In genomic region chr12:17085209-17085574, GRCm38 (mm10) we compare ENCODE assay signal across 23 mouse cellular contexts.
DNase-seq lines count a peak whose midpoint lies in the region; ATAC-seq lines count a peak whose summit lies in the region.
"Had no signal": no experiment of that assay in that cellular context is flagged by ENCODE, and none has a peak within 500 bp of the region (broad histone marks: within the 10 kb centered on the region; RNA-seq: fewer than 3 reads in every experiment).

No protein-coding gene starts in this region.

- no peak for DNase-seq in heart, embryonic 10.5 days (ENCODE audit: low spot score)
- DNase-seq in heart, postnatal 4 days, result no peak
- DNase-seq in CD4-positive, CD25-positive, alpha-beta regulatory T cell, adult 2 months (ENCODE audit: low read depth, low spot score), result peak; percentile 34
- DNase-seq in adrenal gland, postnatal 36 days, result peak; percentile 19 to 37
- DNase-seq in natural killer cell, adult 2 months (ENCODE audit: low spot score in 2 of 2), result peak; percentile 0 to 2
- no peak for DNase-seq in gastrocnemius, adult 18-20 months (ENCODE audit: low spot score)
- DNase-seq: cerebellum, adult 8-10 months; cerebellum, postnatal 36 days; gastrocnemius, postnatal 14 days; heart, adult 11 months; heart, postnatal 10 days; kidney, adult 18-20 months; kidney, postnatal 25 days; liver, embryonic 13.5 days; lung, adult 2 months; lung, postnatal 14 days; retina, postnatal 1 day; right cerebral cortex, postnatal 4 days had no signal

- H3K9ac ChIP-seq in midbrain, embryonic 13.5 days (replicated peaks), result no peak overlapping the region
- H3K9ac ChIP-seq: heart, embryonic 12.5 days; liver, embryonic 13.5 days; midbrain, embryonic 12.5 days; neural tube, embryonic 12.5 days had no signal

- H3K9me3 ChIP-seq in heart, embryonic 10.5 days, result no peaks in the 10 kb centered on the region
- H3K9me3 ChIP-seq in midbrain, embryonic 13.5 days, result no peaks in the 10 kb centered on the region
- H3K9me3 ChIP-seq: heart, embryonic 12.5 days; liver, embryonic 13.5 days; midbrain, embryonic 12.5 days; neural tube, embryonic 12.5 days had no signal

- no peaks in the 10 kb centered on the region for H3K36me3 ChIP-seq in heart, embryonic 10.5 days
- H3K36me3 ChIP-seq in midbrain, embryonic 13.5 days, result no peaks in the 10 kb centered on the region
- H3K36me3 ChIP-seq: heart, embryonic 12.5 days; liver, embryonic 13.5 days; midbrain, embryonic 12.5 days; neural tube, embryonic 12.5 days had no signal

- no peak for ATAC-seq in midbrain, embryonic 13.5 days
- ATAC-seq: forebrain, embryonic 14.5 days had no signal

- H3K4me2 ChIP-seq in midbrain, embryonic 13.5 days (replicated peaks), result no peak overlapping the region
- H3K4me2 ChIP-seq: heart, embryonic 12.5 days; liver, embryonic 13.5 days; midbrain, embryonic 12.5 days; neural tube, embryonic 12.5 days had no signal

- WGBS in heart, embryonic 10.5 days, result 64% methylated on average over 5 of the region's 5 CpGs
- 75% methylated on average over 5 of the region's 5 CpGs for WGBS in midbrain, embryonic 13.5 days

- H3K4me1 ChIP-seq in heart, embryonic 10.5 days, result peaks cover 45% of the 10 kb centered on the region
- peaks cover 3% of the 10 kb centered on the region for H3K4me1 ChIP-seq in midbrain, embryonic 13.5 days (replicated peaks)
- H3K4me1 ChIP-seq: liver, embryonic 13.5 days; midbrain, embryonic 12.5 days; neural tube, embryonic 12.5 days had no signal

- 0 out of 2 replicates have a peak overlapping the region, but pooled peaks have one; percentile 44 for H3K27ac ChIP-seq in heart, embryonic 10.5 days
- no peak overlapping the region for H3K27ac ChIP-seq in midbrain, embryonic 13.5 days
- H3K27ac ChIP-seq: liver, embryonic 13.5 days; midbrain, embryonic 12.5 days; neural tube, embryonic 12.5 days had no signal

- no peak overlapping the region for H3K4me3 ChIP-seq in heart, embryonic 10.5 days
- no peak overlapping the region for H3K4me3 ChIP-seq in midbrain, embryonic 13.5 days (replicated peaks)
- H3K4me3 ChIP-seq: heart, embryonic 12.5 days; liver, embryonic 13.5 days; midbrain, embryonic 12.5 days; neural tube, embryonic 12.5 days had no signal

- H3K27me3 ChIP-seq in heart, embryonic 10.5 days (ENCODE audit: insufficient read depth, poor library complexity, severe bottlenecking), result no peaks in the 10 kb centered on the region
- no peaks in the 10 kb centered on the region for H3K27me3 ChIP-seq in midbrain, embryonic 13.5 days
- H3K27me3 ChIP-seq: heart, embryonic 12.5 days; liver, embryonic 13.5 days; midbrain, embryonic 12.5 days; neural tube, embryonic 12.5 days had no signal

Comparison
In these comparisons a context has a peak if more than half of its experiments do, and no peak if none do; other contexts are left out.
1. DNase-seq: peak in CD4-positive, CD25-positive, alpha-beta regulatory T cell, adult 2 months (single experiment), adrenal gland, postnatal 36 days (2 of 2) and natural killer cell, adult 2 months (2 of 2); none in heart, embryonic 10.5 days (single experiment), heart, postnatal 4 days (single experiment) and gastrocnemius, adult 18-20 months (single experiment).